Mouse (Mus musculus) forebrain, embryonic 15.5 days (tissue): ENCODE measurements around the gene Mast1. TPM values are rescaled to one million over a fixed set of nuclear protein-coding genes. Genes with fewer than 3 reads are reported as not detected.

Source experiments
- ATAC-seq: fragments of 200-750 bp; cut with Nextera tagmentation; replicated peaks from 2 replicates; pipeline ENCODE4 v1.8.0; 2017; ENCODE audit warnings: mild to moderate bottlenecking, moderate TSS enrichment, moderate library complexity
- H3K27ac ChIP-seq: fragments of 300-500 bp; sonication (generic); replicated peaks from 2 replicates; pipeline ENCODE4 v1.5.1; 2015; ENCODE audit warnings: mild to moderate bottlenecking, inconsistent platforms
- H3K27me3 ChIP-seq: fragments of 300-500 bp; sonication (generic); 2 replicates; pipeline ENCODE4 v1.6.1; 2015; ENCODE audit warnings: inconsistent platforms
- H3K36me3 ChIP-seq: fragments of 300-500 bp; sonication (generic); 2 replicates; pipeline ENCODE4 v1.6.1; 2015; ENCODE audit warnings: mild to moderate bottlenecking, inconsistent platforms
- H3K4me1 ChIP-seq: fragments of 300-500 bp; sonication (generic); 2 replicates; pipeline ENCODE4 v1.6.1; 2015; ENCODE audit warnings: inconsistent platforms
- H3K4me2 ChIP-seq: fragments of 300-500 bp; sonication (generic); replicated peaks from 2 replicates; pipeline ENCODE4 v1.6.1; 2015; ENCODE audit warnings: mild to moderate bottlenecking, inconsistent platforms
- H3K4me3 ChIP-seq: fragments of 300-500 bp; sonication (generic); 2 replicates; pipeline ENCODE4 v1.5.1; 2015; ENCODE audit warnings: mild to moderate bottlenecking, inconsistent platforms
- H3K9ac ChIP-seq: fragments of 300-500 bp; sonication (generic); replicated peaks from 2 replicates; pipeline ENCODE4 v1.6.1; 2015; ENCODE audit warnings: mild to moderate bottlenecking, inconsistent platforms
- H3K9me3 ChIP-seq: fragments of 300-500 bp; sonication (generic); 2 replicates; pipeline ENCODE4 v1.6.1; 2016; ENCODE audit warnings: inconsistent platforms
- WGBS: fragments of 180-500 bp; shearing (Covaris S2); methylation state at CpG from one replicate; pipeline ENCODE4 v1.1.7; 2015; ENCODE audit warnings: mixed read lengths; 5-methylcytosine and 5-hydroxymethylcytosine counted together
- polyA plus RNA-seq: library from polyadenylated mRNA; unstranded; fragments of >200 nt; fragmentation: Nextera tagmentation; extraction: Ambion mirVana; gene quantifications from 2 replicates; pipeline ENCODE4 v1.2.1, GENCODE M21; 2015

Mast1 gene
- polyA plus RNA-seq, 1 experiment from 2014 or later, result 48.3 TPM

DNA sequence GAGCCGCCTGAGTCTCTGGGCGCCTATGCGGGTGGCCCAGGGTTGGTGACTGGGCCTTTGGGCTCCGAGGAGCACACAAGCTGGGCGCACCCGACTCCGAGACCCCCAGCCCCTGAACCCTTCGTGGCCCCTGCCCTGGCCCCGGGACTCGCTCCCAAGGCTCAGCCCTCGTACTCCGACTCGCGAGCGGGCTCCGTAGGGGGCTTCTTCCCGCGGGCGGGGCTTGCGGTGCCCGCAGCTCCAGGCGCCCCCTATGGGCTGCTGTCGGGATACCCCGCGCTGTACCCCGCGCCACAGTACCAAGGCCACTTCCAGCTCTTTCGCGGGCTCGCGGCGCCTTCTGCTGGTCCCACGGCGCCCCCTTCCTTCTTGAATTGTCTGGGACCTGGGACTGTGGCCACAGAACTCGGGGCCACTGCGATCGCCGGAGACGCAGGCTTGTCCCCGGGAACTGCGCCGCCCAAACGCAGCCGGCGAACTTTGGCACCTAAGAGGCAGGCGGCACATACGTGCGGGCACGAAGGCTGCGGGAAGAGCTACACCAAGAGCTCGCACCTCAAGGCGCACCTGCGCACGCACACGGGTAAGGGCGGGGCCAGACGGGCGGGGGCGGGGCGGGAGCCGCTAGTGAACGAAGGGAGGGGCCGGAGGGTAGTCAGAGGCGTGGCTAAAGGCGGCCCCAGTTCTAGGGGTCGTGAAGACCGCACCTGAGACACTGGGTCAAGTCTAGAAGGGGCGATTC lies 34.1 kb downstream of the Mast1 start:
- Histone ChIP-seq H3K4me3 (peak overlapping the region; percentile 49), H3K9me3 (no peaks in the 10 kb centered on the region), H3K4me2 (peak overlapping the region; percentile 85), H3K27me3 (no peaks in the 10 kb centered on the region), H3K9ac (peak overlapping the region; percentile 51), H3K27ac (peak overlapping the region; percentile 44; the same call in 1 of the 2 replicates), H3K36me3 (no peaks in the 10 kb centered on the region), H3K4me1 (peaks cover 14% of the 10 kb centered on the region)
- ATAC-seq, result peak; percentile 88
- under 1% methylated on average over 68 of the region's 68 CpGs for WGBS

DNA sequence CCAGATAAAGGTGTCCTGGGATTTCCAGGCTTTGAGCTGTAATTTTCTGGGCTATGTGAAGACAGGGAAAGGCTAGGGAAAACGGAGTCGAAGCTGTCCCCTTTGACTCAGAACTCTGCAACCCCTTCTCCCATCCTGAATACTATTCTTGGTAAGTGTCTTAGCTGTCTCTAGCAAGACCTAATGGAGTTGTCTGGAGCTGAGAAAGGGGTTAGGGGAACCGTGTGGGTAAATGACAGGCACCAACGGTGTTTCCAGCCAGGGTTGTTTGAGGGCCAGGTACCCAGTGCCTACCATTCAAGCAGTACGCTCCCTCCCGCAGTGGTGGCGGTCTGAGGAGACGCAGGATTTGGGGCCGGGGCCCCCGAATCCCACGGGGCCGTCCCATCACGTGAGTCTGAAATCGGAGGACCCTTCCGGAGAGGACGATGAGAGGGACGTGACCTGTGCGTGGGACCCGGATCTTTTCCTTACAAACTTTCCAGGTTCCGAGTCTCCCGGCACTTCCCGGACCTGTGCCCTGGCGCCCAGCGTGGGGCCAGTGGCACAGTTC lies 34.7 kb downstream of the Mast1 start:
- peak; percentile 12; the same call in 1 of the 2 replicates for ATAC-seq
- no peaks in the 10 kb centered on the region for H3K27me3 ChIP-seq

DNA sequence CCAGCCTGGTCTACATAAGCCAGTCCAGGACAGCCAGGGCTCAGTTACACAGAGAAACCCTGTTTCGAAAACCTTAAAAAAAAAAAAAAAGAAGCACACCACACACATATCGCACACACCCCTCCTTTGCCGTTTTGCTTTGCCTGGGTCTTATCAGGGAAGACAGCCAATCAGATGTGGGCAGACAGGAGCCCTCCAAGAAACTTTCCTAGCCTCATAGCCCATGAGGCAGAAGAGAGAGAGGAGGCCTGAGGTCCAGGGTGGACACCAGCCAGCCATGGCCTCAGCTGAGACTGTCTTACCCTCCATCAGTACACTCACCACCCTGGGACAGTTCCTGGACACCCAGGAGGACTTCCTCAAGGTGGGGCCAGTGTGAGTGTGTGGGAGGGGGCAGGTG lies 35.4 kb downstream of the Mast1 start, which contains the start of gene Klf1:
Klf1 (plus strand) TSS at position 177 of the 400 bp plus-strand sequence.
- 84% methylated on average over 3 of the region's 3 CpGs for WGBS
- Histone ChIP-seq H3K27ac (no peak within 1 kb of the TSS), H3K4me2 (peak within 1 kb of the TSS; percentile 85), H3K4me1 (peaks cover 14% of the 10 kb centered on the region), H3K36me3 (no peaks in the 10 kb centered on the region), H3K9me3 (no peaks in the 10 kb centered on the region), H3K27me3 (no peaks in the 10 kb centered on the region), H3K4me3 (peak within 1 kb of the TSS; percentile 49), H3K9ac (peak within 1 kb of the TSS; percentile 51)
- ATAC-seq, result no peak

More for the DNA sequence above, 34.7 kb downstream of the Mast1 start:
- Histone ChIP-seq H3K9ac (peak overlapping the region; percentile 51), H3K27ac (no peak overlapping the region), H3K4me1 (peaks cover 14% of the 10 kb centered on the region), H3K36me3 (no peaks in the 10 kb centered on the region), H3K4me3 (peak overlapping the region; percentile 49), H3K9me3 (no peaks in the 10 kb centered on the region), H3K4me2 (peak overlapping the region; percentile 85)
- WGBS, result 3% methylated on average over 23 of the region's 24 CpGs

DNA sequence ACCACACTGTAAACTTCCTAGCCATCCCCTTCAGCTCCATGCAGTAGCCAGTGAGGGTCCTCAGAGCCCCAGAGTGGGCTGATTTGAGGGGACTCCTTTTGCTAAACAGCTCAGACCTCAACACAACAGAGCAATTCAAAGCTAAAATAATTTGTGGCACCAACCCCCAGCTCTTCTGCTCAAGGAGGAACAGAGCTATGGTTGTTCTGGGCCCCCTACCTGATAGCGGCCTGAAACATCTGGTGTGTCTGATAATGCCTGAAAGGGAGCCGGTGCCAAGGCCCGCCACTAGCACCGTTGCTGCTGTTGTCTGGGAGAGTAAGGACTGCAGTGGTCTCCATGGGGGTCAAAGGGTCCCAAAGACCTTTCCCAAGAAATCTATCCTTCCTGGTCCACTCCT lies 36.1 kb downstream of the Mast1 start:
- no peak for ATAC-seq
- 72% methylated on average over 4 of the region's 4 CpGs for WGBS
- no peak overlapping the region for H3K4me2 ChIP-seq
- no peak overlapping the region for H3K27ac ChIP-seq
- no peaks in the 10 kb centered on the region for H3K9me3 ChIP-seq
- peaks cover 14% of the 10 kb centered on the region for H3K4me1 ChIP-seq
- H3K36me3 ChIP-seq, result no peaks in the 10 kb centered on the region
- H3K4me3 ChIP-seq, result no peak overlapping the region
- no peaks in the 10 kb centered on the region for H3K27me3 ChIP-seq
- no peak overlapping the region for H3K9ac ChIP-seq

DNA sequence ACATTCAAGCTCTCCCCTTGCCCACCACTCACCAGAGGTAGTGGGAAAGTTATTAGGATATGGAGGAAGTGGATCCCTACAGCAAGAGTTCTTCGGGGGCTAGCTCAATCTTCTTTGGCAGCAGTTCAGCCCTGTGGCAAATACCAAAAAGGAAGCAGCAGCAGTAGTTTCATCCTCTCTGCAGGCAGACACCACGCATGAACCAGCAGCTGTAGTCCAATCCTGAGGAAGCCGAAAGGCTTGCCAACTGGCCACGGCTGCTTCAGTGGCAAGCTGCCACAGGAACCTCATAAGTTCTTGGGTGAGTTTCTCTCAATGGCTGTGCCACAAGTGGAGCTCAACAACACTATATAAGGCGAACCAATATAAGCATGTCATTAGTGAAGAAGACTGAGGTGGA lies 41.2 kb downstream of the Mast1 start:
- H3K4me2 ChIP-seq, result no peak overlapping the region
- ATAC-seq, result no peak
- 79% methylated on average over 5 of the region's 5 CpGs for WGBS
- no peak overlapping the region for H3K9ac ChIP-seq
- H3K27me3 ChIP-seq, result no peaks in the 10 kb centered on the region
- H3K36me3 ChIP-seq, result no peaks in the 10 kb centered on the region
- H3K4me3 ChIP-seq, result no peak overlapping the region
- H3K4me1 ChIP-seq, result peaks cover 19% of the 10 kb centered on the region
- H3K9me3 ChIP-seq, result no peaks in the 10 kb centered on the region
- H3K27ac ChIP-seq, result no peak overlapping the region

DNA sequence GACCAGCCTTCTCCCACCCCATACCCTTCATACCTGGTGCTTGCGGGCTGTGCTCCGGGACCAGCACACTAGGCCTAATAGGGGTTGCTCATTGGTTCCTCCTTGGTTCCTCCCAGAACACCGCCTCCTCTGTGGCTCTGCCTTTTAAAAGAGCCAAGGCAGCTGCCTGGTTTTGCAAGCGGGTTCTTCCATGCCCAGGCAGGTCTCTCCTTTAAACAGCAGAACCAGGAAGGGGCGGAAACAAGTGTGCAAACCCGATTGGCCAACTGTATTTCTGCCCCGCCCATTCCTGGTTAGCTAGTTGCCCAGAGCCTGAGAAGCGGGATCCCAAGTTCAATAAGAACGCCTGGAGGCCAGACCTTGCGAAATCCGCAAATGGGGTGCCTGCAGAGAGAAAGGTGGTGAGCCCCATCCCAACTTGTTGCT lies 43.4 kb downstream of the Mast1 start, which contains the start of gene Gcdh:
Gcdh (minus strand) TSS at position 213 of the 426 bp plus-strand sequence.
- Histone ChIP-seq H3K9me3 (no peaks in the 10 kb centered on the region), H3K4me3 (peak within 1 kb of the TSS; percentile 91), H3K27ac (peak within 1 kb of the TSS; percentile 52), H3K4me2 (peak within 1 kb of the TSS; percentile 92), H3K4me1 (peaks cover 19% of the 10 kb centered on the region), H3K36me3 (peaks cover 7% of the 10 kb centered on the region), H3K9ac (peak within 1 kb of the TSS; percentile 76), H3K27me3 (no peaks in the 10 kb centered on the region)
- under 1% methylated on average over 11 of the region's 11 CpGs for WGBS
- peak; percentile 99 for ATAC-seq

DNA sequence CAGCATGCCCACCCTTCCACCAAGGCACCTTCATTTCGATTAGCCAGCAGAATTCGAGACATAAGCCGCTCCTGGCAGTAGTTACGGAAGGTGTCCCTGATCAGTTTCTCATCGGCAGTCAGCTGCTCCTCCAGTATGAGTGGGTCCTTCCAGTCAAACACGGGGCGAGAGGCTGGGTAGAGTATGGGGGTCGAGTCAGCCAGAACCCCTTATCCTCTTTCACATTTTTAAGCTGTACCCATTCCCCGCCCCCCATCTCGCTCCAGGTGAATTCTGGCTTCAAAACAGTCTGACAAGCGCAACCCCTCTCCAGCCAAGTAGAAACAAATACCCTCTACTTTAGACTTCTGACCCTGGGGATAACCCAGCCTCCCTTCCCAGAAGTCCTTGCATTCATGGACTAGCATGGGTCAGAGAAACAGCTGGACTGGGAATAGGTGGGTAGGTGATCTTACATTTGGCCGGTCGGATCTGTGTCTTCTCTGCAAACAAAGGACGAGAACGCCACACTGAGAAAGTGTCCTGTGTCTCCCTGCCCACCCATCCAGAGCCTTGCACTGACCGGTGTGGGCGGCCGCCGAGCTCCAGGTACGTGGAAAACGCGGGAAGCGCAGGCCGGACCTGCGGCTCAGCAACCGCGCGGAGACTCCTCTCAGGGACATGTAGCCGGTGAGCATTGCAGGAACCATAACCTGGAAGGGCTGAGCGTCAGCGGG lies 44.0 kb downstream of the Mast1 start:
- WGBS, result 13% methylated on average over 31 of the region's 31 CpGs
- Histone ChIP-seq H3K27me3 (no peaks in the 10 kb centered on the region), H3K4me3 (peak overlapping the region; percentile 91), H3K4me2 (peak overlapping the region; percentile 92), H3K36me3 (peaks cover 13% of the 10 kb centered on the region), H3K9ac (peak overlapping the region; percentile 76), H3K27ac (peak overlapping the region; percentile 52), H3K4me1 (peaks cover 19% of the 10 kb centered on the region), H3K9me3 (no peaks in the 10 kb centered on the region)
- peak; percentile 51; the same call in 1 of the 2 replicates for ATAC-seq

DNA sequence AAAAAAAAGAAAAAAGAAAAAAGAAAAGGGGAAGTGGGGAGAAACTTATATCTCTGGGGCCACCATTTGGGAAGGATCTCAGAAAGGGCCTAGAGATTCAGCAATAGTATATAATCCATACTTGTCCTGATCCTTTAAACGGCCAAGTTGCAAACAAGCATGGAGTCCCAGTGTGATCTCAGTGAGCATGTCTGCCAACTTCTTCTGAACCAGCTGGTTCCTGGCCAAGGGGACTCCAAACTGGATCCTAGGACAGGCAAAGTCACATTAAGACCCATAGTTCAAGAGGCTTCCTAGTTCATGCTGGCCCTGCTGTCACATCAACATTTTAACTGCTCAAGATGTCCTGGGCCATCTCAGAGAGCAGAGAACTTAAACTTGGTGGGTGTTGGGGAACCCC lies 48.0 kb downstream of the Mast1 start:
- 94% methylated on average over 1 of the region's 1 CpGs for WGBS
- Histone ChIP-seq H3K9ac (no peak overlapping the region), H3K36me3 (peaks cover 29% of the 10 kb centered on the region), H3K27ac (no peak overlapping the region), H3K27me3 (no peaks in the 10 kb centered on the region), H3K4me3 (no peak overlapping the region), H3K4me1 (peaks cover 16% of the 10 kb centered on the region), H3K9me3 (no peaks in the 10 kb centered on the region), H3K4me2 (no peak overlapping the region)
- ATAC-seq, result no peak

DNA sequence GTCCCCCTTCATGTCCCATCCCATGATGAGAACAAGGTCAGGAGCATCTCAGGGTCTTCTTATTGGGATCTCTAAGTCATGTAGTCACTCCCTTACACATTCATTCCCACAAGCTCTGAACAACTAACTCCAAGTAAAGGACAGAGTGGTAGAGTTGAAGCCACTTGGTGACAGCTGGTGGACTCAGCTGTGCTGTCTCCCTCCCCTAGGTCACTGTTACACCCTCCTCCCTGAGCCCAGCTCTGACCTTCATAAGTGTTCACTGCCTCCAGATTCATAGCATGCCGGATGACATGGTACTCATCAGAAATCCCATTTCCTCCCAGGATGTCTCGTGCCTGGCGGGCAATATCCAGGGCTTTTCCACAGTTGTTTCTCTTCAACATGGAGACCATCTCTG lies 48.9 kb downstream of the Mast1 start:
- H3K4me1 ChIP-seq, result peaks cover 10% of the 10 kb centered on the region
- no peak for ATAC-seq
- no peaks in the 10 kb centered on the region for H3K9me3 ChIP-seq
- H3K27ac ChIP-seq, result no peak overlapping the region
- WGBS, result 93% methylated on average over 3 of the region's 3 CpGs
- H3K4me2 ChIP-seq, result no peak overlapping the region
- no peaks in the 10 kb centered on the region for H3K27me3 ChIP-seq
- peaks cover 29% of the 10 kb centered on the region for H3K36me3 ChIP-seq
- no peak overlapping the region for H3K4me3 ChIP-seq
- H3K9ac ChIP-seq, result no peak overlapping the region

DNA sequence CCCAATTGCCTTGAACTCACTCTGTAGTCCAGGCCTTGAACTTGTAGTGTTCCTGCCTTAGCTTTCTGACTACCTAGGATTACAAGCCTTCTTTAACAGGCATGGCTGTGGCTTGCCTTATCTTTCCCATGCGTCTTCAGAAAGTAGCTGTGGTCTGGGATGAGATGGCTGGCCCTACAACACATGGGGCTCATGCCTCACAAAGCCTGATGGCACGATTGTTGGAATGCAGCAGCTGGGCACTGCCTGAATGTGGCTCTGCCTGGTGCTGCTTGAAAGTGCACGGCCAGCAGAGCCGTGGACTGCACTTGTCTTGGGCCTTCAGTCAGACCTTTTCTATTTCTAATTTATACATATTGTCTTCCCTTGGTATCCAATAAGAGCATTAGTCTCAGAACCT lies 52.4 kb downstream of the Mast1 start:
- 91% methylated on average over 4 of the region's 4 CpGs for WGBS
- H3K4me1 ChIP-seq, result no peaks in the 10 kb centered on the region
- no peak overlapping the region for H3K27ac ChIP-seq
- H3K36me3 ChIP-seq, result peaks cover 26% of the 10 kb centered on the region
- H3K27me3 ChIP-seq, result no peaks in the 10 kb centered on the region
- H3K4me2 ChIP-seq, result no peak overlapping the region
- no peak for ATAC-seq
- H3K9me3 ChIP-seq, result no peaks in the 10 kb centered on the region
- no peak overlapping the region for H3K9ac ChIP-seq
- no peak overlapping the region for H3K4me3 ChIP-seq

DNA sequence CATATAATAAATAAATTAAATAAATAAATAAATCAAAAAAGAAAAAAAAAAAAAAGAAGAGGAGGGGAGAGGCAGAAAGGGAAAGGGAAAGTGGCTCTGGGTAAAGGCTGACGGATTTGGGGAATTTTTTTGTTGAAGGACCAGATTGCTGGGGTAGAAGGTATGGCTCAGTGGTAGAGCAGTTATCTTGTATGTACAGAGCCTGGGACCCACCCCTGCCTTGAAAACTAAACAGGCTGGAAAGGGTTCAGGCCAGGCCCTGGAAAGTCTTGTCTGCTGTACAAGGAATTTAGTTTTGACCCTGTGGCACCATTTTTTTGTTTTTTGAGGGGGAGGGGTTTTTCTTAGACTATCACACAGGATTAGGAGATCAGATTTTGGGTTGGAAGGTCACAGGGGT lies 58.2 kb downstream of the Mast1 start:
- H3K27ac ChIP-seq, result no peak overlapping the region
- ATAC-seq, result no peak
- 86% methylated on average over 1 of the region's 1 CpGs for WGBS
- no peaks in the 10 kb centered on the region for H3K9me3 ChIP-seq
- no peak overlapping the region for H3K4me3 ChIP-seq
- no peak overlapping the region for H3K4me2 ChIP-seq
- H3K27me3 ChIP-seq, result no peaks in the 10 kb centered on the region
- no peaks in the 10 kb centered on the region for H3K36me3 ChIP-seq
- no peak overlapping the region for H3K9ac ChIP-seq
- H3K4me1 ChIP-seq, result peaks cover 14% of the 10 kb centered on the region
